Mouse (Mus musculus) bone marrow, adult 2 months (tissue): Measurements from ENCODE around the gene Dgcr2.

Experiments used
- CTCF ChIP-seq: fragments of 200-500 bp; IDR thresholded peaks from 2 replicates; pipeline ENCODE4 v1.5.1; 2011; ENCODE audit warnings: low read length, control low read depth; ENCODE audit not compliant: control insufficient read depth, insufficient read depth
- POLR2A ChIP-seq: fragments of 200-500 bp; IDR thresholded peaks from 2 replicates; pipeline ENCODE4 v1.6.1; 2011; ENCODE audit warnings: low read depth, mild to moderate bottlenecking, control low read depth, low read length, borderline replicate concordance; ENCODE audit not compliant: control insufficient read depth

- TF ChIP-seq CTCF (no peak), POLR2A (no peak)
Observed at GRCm38 (mm10) chr16:17890917-17891566, 7.3 kb downstream of the Dgcr2 start.
